In genomic region chr12:85110011-85110697, GRCm38 (mm10) we compare ENCODE assay signal across 8 mouse cellular contexts. TPM values are rescaled to one million over a fixed set of nuclear protein-coding genes. Genes with fewer than 3 reads are reported as not detected.
A peak's percentile ranks its signal among the peaks of the same experiment; 100 is the strongest.
DNase-seq lines count a peak whose midpoint lies in the region; ATAC-seq and TF ChIP-seq lines count a peak whose summit lies in the region.

No protein-coding gene starts in this region.

- H3K27me3 ChIP-seq in kidney, embryonic 16.5 days (ENCODE audit: insufficient read depth, low read length) = no peaks in the 10 kb centered on the region
- H3K27me3 ChIP-seq in heart, embryonic 10.5 days (ENCODE audit: insufficient read depth, poor library complexity, severe bottlenecking) = no peaks in the 10 kb centered on the region
- H3K27me3 ChIP-seq in limb, embryonic 14.5 days (ENCODE audit: control insufficient read depth, insufficient read depth, low read length) = no peaks in the 10 kb centered on the region

- H3K4me3 ChIP-seq in kidney, embryonic 16.5 days (ENCODE audit: low read length) = peak overlapping the region; percentile 82
- H3K4me3 ChIP-seq in bone marrow macrophage, adult 2 months (ENCODE audit: insufficient read depth, low read length) = peak overlapping the region; percentile 96
- peak overlapping the region; percentile 98 for H3K4me3 ChIP-seq in heart, embryonic 10.5 days
- peak overlapping the region; percentile 100 for H3K4me3 ChIP-seq in limb, embryonic 14.5 days (replicated peaks; ENCODE audit: low read length)
- peak overlapping the region; percentile 71 for H3K4me3 ChIP-seq in olfactory bulb, adult 2 months (ENCODE audit: insufficient read depth, low read depth, low read length)

- H3K4me1 ChIP-seq in kidney, embryonic 16.5 days (ENCODE audit: insufficient read depth, low read length) = peaks cover 38% of the 10 kb centered on the region
- peaks cover 36% of the 10 kb centered on the region for H3K4me1 ChIP-seq in bone marrow macrophage, adult 2 months (ENCODE audit: control insufficient read depth, insufficient read depth, low read length)
- peaks cover 36% of the 10 kb centered on the region for H3K4me1 ChIP-seq in heart, embryonic 10.5 days
- H3K4me1 ChIP-seq in limb, embryonic 14.5 days (ENCODE audit: control insufficient read depth, insufficient read depth, low read length) = peaks cover 28% of the 10 kb centered on the region
- H3K4me1 ChIP-seq in olfactory bulb, adult 2 months (ENCODE audit: control insufficient read depth, insufficient read depth, low read length) = peaks cover 5% of the 10 kb centered on the region; the same call in 1 of the 2 replicates

- peak; percentile 28; the same call in 1 of the 2 replicates for ATAC-seq in kidney, embryonic 16.5 days (ENCODE audit: low FRiP score, low TSS enrichment)
- ATAC-seq in limb, embryonic 14.5 days (ENCODE audit: low FRiP score, low read depth) = peak; percentile 67

- WGBS in kidney, embryonic 16.5 days = 12% methylated on average over 18 of the region's 18 CpGs
- WGBS in heart, embryonic 10.5 days = 16% methylated on average over 18 of the region's 18 CpGs
- WGBS in limb, embryonic 14.5 days = 12% methylated on average over 18 of the region's 18 CpGs
- WGBS in olfactory bulb, adult 2 months = 12% methylated on average over 18 of the region's 18 CpGs

- H3K9me3 ChIP-seq in kidney, embryonic 16.5 days (ENCODE audit: low read length) = no peaks in the 10 kb centered on the region
- H3K9me3 ChIP-seq in heart, embryonic 10.5 days = no peaks in the 10 kb centered on the region
- H3K9me3 ChIP-seq in limb, embryonic 14.5 days (ENCODE audit: control insufficient read depth, low read length) = no peaks in the 10 kb centered on the region

- H3K27ac ChIP-seq in kidney, embryonic 16.5 days (ENCODE audit: low read length) = peak overlapping the region; percentile 87
- peak overlapping the region; percentile 64 for H3K27ac ChIP-seq in bone marrow macrophage, adult 2 months (ENCODE audit: insufficient read depth, low read depth, low read length)
- H3K27ac ChIP-seq in heart, embryonic 10.5 days = peak overlapping the region; percentile 98
- H3K27ac ChIP-seq in limb, embryonic 14.5 days (replicated peaks; ENCODE audit: low read depth, low read length) = peak overlapping the region; percentile 81
- H3K27ac ChIP-seq in olfactory bulb, adult 2 months (ENCODE audit: insufficient read depth, low read depth, low read length) = peak overlapping the region; percentile 60

- DNase-seq in kidney, postnatal 25 days = no peak
- no peak for DNase-seq in heart, embryonic 10.5 days (ENCODE audit: low spot score)
- peak; percentile 7 for DNase-seq in limb, embryonic 14.5 days (ENCODE audit: low spot score)
- no peak for DNase-seq in layer of hippocampus, postnatal 36 days
- no peak for DNase-seq in urinary bladder, postnatal 14 days (ENCODE audit: low spot score)

- no peak for TF ChIP-seq CTCF in bone marrow macrophage, adult 2 months (IDR thresholded peaks at IDR 0.05; ENCODE audit: low read depth, low read length)
- no peak for TF ChIP-seq CTCF in olfactory bulb, adult 2 months (IDR thresholded peaks at IDR 0.05; ENCODE audit: insufficient read depth, low read depth, low read length)

- no peaks in the 10 kb centered on the region; the same call in 1 of the 2 replicates for H3K36me3 ChIP-seq in kidney, embryonic 16.5 days (ENCODE audit: insufficient read depth, low read length)
- H3K36me3 ChIP-seq in heart, embryonic 10.5 days = peaks cover 8% of the 10 kb centered on the region; the same call in 1 of the 2 replicates
- H3K36me3 ChIP-seq in limb, embryonic 14.5 days (ENCODE audit: control insufficient read depth, insufficient read depth, low read length) = peaks cover 18% of the 10 kb centered on the region

- peak overlapping the region; percentile 96 for H3K9ac ChIP-seq in kidney, embryonic 16.5 days (replicated peaks; ENCODE audit: low read length)
- H3K9ac ChIP-seq in limb, embryonic 14.5 days (ENCODE audit: low read depth, low read length, severe bottlenecking) = peak overlapping the region; percentile 96

- peak overlapping the region; percentile 93 for H3K4me2 ChIP-seq in kidney, embryonic 16.5 days (replicated peaks; ENCODE audit: low read depth, low read length)
- peak overlapping the region; percentile 77 for H3K4me2 ChIP-seq in limb, embryonic 14.5 days (replicated peaks; ENCODE audit: low read depth, low read length, severe bottlenecking)

- no peak for TF ChIP-seq POLR2A in bone marrow macrophage, adult 2 months (IDR thresholded peaks at IDR 0.05; ENCODE audit: borderline replicate concordance, low read depth, low read length)
- no peak for TF ChIP-seq POLR2A in limb, embryonic 14.5 days (IDR thresholded peaks at IDR 0.05; ENCODE audit: borderline replicate concordance, extremely low read depth, insufficient read depth, insufficient read length)
- TF ChIP-seq POLR2A in olfactory bulb, adult 2 months (IDR thresholded peaks at IDR 0.05; ENCODE audit: insufficient read depth, low read depth, low read length) = no peak

RNA-seq across cellular contexts. Expression of gene Prox2, which starts 0.4 kb away (rescaled TPM):
- 3.7 and 4.9 TPM in 2 replicates for polyA plus RNA-seq in kidney, embryonic 16.5 days (2015; fragmentation: Nextera tagmentation; extraction: Ambion mirVana)
- polyA plus RNA-seq in bone marrow macrophage, adult 2 months (2012; ENCODE audit: insufficient read depth, insufficient read length, missing spikeins) = 1.4 and 3.1 TPM in 2 replicates
- polyA plus RNA-seq in heart, embryonic 10.5 days (2016; fragmentation: Nextera tagmentation; extraction: Ambion mirVana) = 1.9 and 2.6 TPM in 2 replicates
- 2.4 and 2.5 TPM in 2 replicates for polyA plus RNA-seq in limb, embryonic 14.5 days (2012; rRNA removed)
- polyA plus RNA-seq in limb, embryonic 14.5 days (2014; fragmentation: Nextera tagmentation; extraction: Ambion mirVana) = 3.2 and 3.9 TPM in 2 replicates
- not detected in 2 replicates for polyA plus RNA-seq in olfactory bulb, adult 2 months (2012; ENCODE audit: insufficient read depth, insufficient read length, low replicate concordance, missing spikeins)
- total RNA-seq in layer of hippocampus, postnatal 36 days (2021) = 1 to 10 TPM; 1.7 to 2.0 TPM

RNA-seq across cellular contexts. Expression of gene Dlst, which starts 0.5 kb away (rescaled TPM):
- 153 TPM in 2 replicates for polyA plus RNA-seq in kidney, embryonic 16.5 days (2015; fragmentation: Nextera tagmentation; extraction: Ambion mirVana)
- polyA plus RNA-seq in bone marrow macrophage, adult 2 months (2012; ENCODE audit: insufficient read depth, insufficient read length, missing spikeins) = 86.0 and 92.0 TPM in 2 replicates
- polyA plus RNA-seq in heart, embryonic 10.5 days (2016; fragmentation: Nextera tagmentation; extraction: Ambion mirVana) = 162 and 217 TPM in 2 replicates
- polyA plus RNA-seq in limb, embryonic 14.5 days (2012; rRNA removed) = 155 and 168 TPM in 2 replicates
- 95.7 and 99.0 TPM in 2 replicates for polyA plus RNA-seq in limb, embryonic 14.5 days (2014; fragmentation: Nextera tagmentation; extraction: Ambion mirVana)
- polyA plus RNA-seq in olfactory bulb, adult 2 months (2012; ENCODE audit: insufficient read depth, insufficient read length, low replicate concordance, missing spikeins) = not detected in 2 replicates
- 100 to 1,000 TPM; 145 to 152 TPM for total RNA-seq in layer of hippocampus, postnatal 36 days (2021)

RNA-seq across cellular contexts. Expression of gene Rps6kl1, which starts 40.9 kb away (rescaled TPM):
- 0.86 and 1.1 TPM in 2 replicates for polyA plus RNA-seq in kidney, embryonic 16.5 days (2015; fragmentation: Nextera tagmentation; extraction: Ambion mirVana)
- not detected in 2 replicates for polyA plus RNA-seq in bone marrow macrophage, adult 2 months (2012; ENCODE audit: insufficient read depth, insufficient read length, missing spikeins)
- 1.4 and 1.5 TPM in 2 replicates for polyA plus RNA-seq in heart, embryonic 10.5 days (2016; fragmentation: Nextera tagmentation; extraction: Ambion mirVana)
- 0.37 and 0.43 TPM in 2 replicates for polyA plus RNA-seq in limb, embryonic 14.5 days (2012; rRNA removed)
- polyA plus RNA-seq in limb, embryonic 14.5 days (2014; fragmentation: Nextera tagmentation; extraction: Ambion mirVana) = 0.39 and 0.50 TPM in 2 replicates
- polyA plus RNA-seq in olfactory bulb, adult 2 months (2012; ENCODE audit: insufficient read depth, insufficient read length, low replicate concordance, missing spikeins) = not detected in 2 replicates
- 10 to 100 TPM; 39.9 to 40.2 TPM for total RNA-seq in layer of hippocampus, postnatal 36 days (2021)
